Mouse (Mus musculus): Measurements from ENCODE around the gene Fam71e2.

GRCm38 (mm10) chr7:4777851-4778637 lies 6.9 kb upstream of the Fam71e2 start:
- TF ChIP-seq CTCF (IDR thresholded peaks at IDR 0.05; ENCODE audit: low read depth, low read length) (no peak), TAL1 (conservative IDR thresholded peaks at IDR 0.05; ENCODE audit: low read depth, low read length) (no peak), GATA1 (IDR thresholded peaks at IDR 0.05; ENCODE audit: borderline replicate concordance, low read length) (no peak), POLR2AphosphoS5 (IDR thresholded peaks at IDR 0.05; ENCODE audit: insufficient replicate concordance, low read depth, low read length) (no peak)
